Mouse (Mus musculus) heart, adult 8-10 months (tissue): ENCODE data around the gene Fbxo39. TPM values are rescaled to one million over a fixed set of nuclear protein-coding genes. Genes with fewer than 3 reads are reported as not detected.
"Not testable (repeated sequence)": the region's sequence is repeated elsewhere in the genome, so short reads cannot be mapped to it uniquely, and the experiment has no call there.

ENCODE experiments used
- DNase-seq: peaks from one replicate; pipeline ENCODE4 v3.0.0; 2022; ENCODE audit warnings: low spot score
- total RNA-seq, 4 experiments: library from RNA; stranded (reverse); gene quantifications; 2 replicates each; pipeline ENCODE4 v1.2.4; 2022

Fbxo39 gene
- total RNA-seq, 4 experiments from 2014 or later, result not detected

DNA sequence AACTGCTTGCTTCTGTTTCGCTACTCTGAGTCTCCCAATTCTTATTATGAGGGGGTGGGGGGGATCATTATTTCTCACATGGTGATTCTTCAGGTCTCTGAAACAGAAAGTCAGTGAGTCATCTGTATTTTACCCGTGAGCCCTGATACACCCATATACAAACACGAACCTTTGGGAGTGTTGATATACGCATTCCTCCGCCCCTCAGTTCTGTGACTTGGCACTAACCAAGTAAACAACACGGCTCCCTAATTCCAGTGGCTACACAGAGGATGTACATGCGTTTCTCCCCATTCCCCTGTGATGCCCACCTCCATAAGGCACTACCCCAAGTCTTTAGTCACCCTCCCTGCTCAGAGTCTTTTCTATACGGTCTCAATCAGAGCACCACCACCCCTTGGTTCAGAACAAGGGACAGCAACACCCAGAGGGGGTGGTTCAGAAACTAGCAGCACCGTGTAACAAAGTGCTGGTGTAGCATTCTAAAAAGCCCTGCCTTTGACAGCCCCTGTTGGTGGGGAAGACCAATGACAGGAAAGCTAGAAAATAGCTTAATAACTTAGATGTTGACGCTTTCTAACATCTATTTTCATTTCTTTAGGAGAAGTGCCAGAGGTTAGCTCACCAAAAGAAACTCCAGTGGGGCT is 2.8 kb upstream of the Fbxo39 start:
- no peak for DNase-seq

DNA sequence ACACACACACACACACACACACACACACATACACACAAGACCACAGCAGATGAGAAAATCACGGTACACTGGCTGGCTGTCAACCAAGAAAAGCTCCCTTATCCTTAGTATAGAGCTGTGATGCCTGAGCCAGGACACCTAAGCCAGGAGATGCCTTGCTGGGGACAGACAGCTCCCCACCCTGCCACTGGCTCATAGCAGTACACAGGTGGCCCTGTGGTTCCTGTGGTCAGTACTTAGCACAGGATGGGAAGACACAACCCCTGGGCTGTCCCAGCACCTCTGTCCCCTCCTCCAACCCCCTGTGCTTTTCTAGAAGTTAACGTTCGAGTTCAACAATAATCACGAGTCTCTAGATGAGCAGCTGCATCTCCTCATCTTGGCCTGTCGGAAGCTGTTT is 3.8 kb downstream of the Fbxo39 start:
- DNase-seq, result no peak

DNA sequence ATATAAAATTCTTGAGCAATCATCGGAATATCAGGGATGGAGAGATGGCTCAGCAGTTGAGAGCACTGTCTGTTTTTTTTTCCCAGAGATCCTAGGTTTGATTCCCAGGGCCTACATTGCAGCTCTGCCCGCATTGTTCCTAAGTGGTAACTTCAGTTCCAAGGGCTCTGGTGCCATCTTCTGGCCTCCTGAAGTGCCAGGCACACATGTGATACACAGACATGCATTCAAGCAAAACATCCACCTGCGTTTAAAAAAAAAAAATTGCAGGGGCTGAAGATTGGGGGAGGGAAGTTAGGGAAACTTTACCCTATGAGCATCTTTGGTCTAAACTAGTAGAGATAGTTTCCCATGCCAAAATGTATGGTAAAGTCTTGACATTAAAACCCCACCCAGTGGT is 10.2 kb downstream of the Fbxo39 start:
- DNase-seq, result no peak

DNA sequence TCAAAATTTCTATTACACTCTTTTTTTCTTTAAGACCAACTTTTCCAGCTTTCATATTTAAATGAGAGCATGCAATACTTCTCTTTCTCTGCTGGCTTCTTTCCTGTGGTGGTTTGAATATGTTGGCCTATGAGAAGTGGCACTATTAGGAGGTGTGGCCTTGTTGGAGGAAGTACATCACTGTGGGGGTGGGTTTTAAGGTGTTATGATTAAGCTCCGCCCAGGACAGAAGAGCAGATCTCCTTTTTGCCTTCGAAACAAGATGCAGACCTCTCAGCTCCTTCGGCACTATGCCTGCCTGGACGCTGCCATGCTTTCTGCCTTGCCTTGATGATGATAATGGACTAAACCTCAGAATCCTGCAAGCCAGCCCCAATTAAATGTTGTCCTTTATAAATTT is 11.5 kb downstream of the Fbxo39 start:
- no peak for DNase-seq

DNA sequence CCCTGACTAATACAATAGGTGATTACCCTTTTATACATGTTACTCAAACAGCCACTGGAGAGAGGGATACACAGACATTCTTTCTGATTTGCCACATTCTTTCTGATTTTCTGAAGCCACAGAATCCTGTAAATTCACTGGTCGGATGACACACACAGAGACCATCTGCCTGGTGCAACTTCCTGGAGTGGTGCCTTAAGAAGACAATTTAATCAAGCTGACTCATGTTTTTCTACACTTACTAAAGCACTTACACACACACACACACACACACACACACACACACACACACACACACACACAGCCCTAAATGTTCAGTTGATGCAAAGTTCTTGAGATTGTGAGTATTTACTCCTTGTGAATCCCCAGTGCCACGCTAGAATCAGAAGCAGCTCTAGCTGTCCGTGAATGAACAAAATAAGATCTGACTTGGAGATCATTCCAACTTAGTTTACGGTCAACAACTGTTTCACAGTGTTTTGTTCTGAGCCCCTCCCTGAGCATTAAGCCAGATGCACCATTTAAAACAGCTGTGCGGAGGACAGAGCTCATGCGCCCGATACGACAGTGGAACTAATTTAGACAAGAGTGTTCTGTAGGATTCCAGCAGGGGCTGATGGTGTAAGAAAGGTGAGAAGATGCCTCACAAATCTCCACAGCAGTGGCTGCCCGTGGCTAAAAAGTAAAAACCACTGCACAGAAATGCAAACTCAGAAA is 18.9 kb downstream of the Fbxo39 start:
- DNase-seq, result no peak

DNA sequence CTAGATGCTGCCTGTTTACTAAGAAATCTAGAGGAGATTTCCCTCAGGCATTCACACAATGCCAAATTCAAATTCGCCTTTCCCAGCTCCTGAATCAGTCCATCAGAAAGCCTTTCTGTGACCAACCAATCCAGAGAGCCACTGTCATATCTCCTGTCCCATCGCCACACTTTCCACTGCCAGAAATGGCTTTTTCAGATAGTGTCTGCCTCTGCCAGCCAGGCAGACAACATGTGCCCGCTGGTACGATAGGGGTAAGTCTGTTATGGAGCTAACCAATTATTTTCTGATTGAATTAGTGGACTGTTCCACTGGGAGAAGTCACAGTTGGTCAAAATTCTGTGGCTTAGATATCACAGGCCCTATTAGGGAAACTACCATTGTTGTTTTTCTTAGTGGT is 20.4 kb downstream of the Fbxo39 start:
- DNase-seq, result no peak

DNA sequence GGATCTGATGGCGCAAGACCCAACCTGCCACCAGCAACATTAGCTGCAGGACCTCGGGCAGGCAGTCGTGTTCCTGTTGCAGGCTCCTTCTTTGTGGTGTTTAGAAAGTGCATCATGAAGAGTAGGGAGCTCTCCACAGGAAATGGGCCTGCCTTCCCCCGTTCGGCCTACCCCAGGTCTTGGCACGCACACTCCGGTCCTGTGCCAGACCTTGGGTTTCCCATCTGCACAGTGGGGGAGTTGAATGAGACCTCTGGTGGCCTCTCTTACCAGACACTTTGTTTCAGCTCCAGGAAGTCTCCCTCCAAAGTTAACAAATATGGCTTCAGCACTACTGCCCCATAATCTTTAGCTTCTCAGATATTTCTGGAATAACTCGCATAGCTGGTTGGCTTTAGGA is 22.5 kb downstream of the Fbxo39 start:
- DNase-seq, result no peak

DNA sequence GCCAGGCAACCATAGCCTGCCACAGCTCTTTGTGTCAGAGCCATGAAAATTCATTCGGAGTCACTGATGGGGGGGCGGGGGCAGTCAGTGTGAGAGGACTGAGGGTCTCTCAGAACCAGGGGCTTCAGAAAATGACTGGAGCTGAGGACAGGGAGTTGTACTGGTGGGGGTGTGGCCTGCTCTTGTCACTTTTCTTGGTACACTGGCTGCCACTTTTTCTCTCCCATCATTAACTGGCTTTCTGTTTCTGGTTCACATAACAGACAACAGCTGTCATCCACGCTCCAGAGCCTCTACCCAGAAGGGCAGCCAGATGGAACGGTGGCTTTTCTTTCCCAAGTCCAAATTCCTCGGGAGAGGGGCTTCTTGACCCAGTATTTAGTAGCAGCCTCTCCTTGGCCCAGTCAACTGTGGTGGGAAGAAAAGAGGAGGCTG is 24.2 kb downstream of the Fbxo39 start:
- no peak for DNase-seq

DNA sequence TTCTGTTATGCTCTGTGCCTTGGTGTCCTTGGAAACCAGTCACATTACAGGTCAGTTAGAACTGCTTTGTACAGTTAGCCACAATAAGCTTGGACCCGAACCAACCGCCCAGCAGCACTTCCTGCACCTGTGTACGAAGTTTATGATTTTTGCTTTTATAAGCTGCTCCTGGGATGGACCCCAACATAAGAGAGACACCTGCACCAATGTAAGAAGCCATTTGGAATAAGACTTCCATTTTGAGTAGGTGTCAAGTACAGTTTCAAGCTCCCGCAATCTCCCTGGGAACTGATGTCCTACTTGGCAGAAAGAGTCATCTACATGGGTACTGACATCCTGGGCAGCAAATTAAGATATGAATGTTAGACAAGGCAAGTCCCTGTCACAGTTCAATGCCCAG is 25.5 kb downstream of the Fbxo39 start:
- DNase-seq, result no peak

DNA sequence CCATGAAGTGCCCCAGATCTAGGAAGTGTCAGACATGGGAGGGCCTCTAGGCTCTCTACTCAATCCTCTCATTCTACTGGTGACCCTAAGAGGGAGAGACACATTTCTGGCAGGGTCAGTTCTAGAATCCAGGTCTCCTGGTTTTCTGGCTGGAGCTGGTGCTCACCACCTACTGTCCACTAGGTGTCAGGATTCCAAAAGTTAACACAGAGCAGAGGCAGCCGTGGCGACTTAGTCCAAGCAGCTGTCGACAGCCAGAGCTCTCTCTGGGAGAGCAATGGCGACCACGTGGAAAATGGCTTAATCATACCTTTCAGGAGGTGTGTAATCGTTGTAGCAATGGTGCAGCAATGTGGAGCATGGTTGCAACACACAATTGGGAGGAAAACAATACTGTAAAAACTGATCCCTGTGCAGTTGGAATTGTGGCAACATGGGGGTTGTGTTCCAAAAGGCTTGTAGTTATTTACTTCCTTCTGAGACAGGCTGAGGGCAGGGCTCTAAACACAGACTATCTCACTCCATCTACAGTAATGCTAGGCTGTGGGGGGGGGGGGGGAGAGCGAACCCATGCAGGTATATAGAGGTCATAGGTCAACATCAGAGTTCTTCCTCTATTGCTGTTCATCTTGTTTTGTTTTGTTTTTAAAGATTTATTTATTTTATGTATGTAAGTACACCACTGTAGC is 28.4 kb downstream of the Fbxo39 start:
- DNase-seq, result peak; percentile 67

DNA sequence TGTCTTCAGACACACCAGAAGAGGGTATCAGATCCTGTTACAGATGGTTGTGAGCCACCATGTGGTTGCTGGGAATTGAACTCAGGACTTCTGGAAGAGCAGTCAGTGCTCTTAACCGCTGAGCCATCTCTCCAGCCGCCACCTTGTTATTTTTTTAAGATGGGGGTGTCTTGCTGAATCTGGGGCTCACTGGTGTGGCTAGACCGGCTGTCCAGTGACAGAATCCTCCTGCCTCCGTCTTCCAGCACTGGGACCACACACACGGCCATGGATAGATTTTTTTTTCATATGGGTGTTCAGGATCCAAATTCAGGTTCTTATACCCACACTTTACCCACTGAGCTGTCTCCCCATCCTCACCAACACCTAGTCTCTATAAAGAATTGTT is 29.0 kb downstream of the Fbxo39 start:
- DNase-seq, result not testable (repeated sequence)

DNA sequence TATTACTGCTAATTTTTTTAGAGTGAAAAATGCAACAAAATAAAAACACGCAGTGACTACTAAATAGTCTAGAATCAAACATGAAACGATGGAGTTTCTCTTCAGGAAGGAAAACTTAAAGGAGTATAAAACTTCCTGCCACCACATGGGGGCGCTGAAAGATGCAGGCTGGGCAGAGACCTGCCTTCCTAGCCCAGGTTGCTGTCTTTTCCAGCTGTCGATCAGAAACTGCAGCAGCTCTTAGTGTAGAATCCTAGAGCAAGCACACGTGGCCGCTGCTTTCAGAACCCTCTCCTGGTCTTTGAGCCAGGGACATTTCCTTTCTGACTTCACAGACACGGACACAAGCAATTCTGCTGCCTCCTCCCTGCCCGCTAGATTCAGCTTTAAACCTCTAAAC is 29.7 kb downstream of the Fbxo39 start:
- DNase-seq, result no peak

DNA sequence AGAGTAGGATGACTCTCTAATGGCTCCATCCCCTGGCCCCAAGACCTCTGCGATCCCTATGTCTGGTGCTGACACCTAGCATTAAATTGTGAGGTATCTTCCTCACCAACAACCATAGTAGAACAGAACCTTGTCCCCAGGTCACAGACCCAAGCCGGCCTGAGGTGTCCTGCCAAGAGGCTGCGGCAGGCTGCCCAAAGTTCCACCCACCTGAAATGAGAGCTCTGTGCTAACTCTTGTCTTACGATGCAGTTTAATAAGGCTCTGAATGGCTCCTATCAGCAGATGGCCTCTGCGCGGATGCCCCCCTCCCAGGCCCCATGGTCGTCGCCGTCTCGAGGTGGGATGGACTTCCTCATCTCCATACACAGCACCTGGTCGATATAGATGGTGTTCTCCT is 30.2 kb downstream of the Fbxo39 start:
- no peak for DNase-seq

DNA sequence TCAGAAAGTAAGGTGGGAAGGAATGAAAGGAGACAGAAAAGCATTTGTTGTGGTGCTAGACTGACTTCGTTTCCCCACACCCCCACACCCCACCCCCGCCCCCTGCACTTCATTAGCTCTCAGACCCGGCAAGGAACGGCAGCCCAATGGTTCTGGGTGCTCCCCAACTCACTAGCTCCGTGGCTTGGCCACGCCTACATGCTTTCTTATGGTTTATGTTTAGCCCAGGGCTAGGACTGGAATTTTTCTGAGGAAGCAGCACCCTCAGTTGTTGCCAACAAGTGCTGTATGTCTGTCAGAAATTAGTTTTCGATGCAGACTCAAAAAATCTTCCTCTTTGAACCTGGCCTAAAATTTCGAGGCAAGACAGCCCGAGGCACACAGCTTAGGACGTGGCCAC is 34.3 kb downstream of the Fbxo39 start:
- DNase-seq, result no peak

DNA sequence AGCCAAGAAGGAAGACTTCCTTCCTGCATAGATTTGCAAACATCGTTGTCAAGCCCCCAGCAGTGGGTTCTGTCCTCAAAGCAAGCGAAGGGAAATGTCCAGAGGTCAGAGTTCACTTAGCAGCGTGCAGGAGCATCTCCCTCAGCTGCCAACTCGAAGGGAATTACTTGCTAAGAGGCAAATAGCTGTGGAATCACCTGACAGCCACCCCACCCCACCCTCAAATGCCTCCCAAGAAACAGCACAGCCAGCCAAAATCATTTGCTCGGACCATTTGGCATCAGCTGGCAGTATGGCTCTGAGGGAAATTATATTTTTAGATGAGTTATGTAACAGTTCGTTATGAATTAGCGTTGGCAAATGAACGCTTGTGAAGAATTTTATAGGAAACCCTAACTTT is 34.8 kb downstream of the Fbxo39 start:
- DNase-seq, result no peak

DNA sequence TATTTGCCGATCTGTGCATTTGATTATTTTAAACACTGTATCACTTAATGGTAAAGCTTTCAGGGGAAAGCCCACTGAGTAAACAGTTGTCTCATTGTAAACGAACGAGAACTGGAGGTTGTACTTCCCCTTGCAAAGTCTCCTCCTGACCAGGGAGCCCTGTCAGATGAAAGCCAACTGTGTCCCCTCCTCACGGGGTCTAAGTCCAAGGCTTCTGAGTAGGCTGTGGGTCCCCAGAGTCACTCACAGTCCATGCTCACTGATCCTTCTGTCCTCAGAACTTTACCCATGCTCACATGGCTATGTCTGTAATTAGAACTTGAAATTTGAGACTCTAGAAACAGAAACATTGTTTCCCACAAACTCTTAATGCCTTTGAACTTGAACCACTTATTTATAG is 35.4 kb downstream of the Fbxo39 start:
- no peak for DNase-seq

DNA sequence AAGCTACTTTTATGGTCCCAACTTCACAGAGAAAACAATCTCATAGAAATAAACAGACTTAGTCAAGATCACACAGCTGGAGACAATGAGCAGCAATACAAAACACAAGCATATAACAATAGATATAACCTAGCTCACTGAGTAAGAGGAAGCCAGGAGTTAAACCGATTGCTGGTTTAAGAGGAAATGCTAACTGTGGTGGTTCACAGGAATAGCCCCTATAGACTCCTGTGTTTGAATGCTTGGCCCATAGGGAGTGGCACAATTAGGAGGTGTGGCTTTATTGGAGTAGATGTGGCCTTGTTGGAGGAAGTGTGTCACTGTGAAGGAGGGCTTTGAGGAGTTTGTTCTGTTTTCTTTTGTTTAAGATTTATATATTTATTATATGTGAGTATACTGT is 38.0 kb downstream of the Fbxo39 start:
- DNase-seq, result no peak

DNA sequence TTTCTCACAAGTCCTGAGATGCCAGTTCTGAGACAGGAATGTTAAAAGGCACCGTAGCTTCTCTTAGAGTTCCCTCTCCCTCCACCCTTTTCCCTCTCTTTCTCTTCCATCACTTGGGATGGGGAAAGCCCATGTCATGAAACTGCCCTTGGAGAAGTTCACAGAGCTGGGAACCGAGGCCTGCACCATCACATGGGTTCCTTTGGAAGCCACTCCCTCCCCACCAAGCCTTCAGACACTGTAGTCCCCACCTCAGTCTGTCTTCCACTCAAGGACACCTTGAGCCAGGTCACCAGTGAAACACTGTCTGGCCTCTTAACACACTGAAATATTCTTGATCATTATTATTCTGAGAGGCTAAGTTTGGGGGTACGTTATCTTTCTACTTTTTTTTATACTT is 38.9 kb downstream of the Fbxo39 start:
- no peak for DNase-seq

DNA sequence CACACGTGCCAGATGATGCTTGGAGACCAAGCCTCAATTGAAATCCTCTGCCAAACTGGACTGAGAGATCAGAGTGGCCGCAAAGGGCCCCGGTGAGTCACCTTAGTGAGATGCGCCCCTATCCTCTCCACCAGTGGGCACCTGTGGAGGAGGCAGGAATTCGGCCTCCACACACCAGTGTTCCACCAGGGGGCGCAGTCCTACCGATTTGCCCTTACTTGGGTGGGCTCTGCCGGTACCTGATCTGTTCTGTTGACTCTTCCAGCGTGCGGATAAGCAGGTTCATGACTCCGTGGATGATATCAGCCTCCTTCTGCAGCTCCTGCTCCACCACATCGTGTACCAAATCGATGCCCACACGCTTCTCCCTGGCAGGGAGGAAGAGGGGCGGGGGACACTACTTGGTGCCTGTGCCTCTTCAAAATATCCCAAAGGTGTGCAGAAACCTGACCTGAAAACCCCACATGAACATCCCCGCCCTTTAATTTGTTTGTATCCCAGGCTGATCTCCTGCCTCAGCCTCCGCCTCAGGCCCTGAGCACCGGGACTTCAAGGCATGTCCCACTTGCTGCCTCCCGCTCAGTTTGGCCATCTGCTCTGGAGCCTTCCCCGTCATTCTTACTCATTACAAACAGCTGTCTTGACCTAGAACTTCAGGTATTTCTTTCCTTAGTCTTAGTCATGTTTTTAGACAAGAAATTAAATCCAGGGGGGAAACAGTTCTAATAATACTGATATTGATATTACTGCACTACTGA is 40.9 kb downstream of the Fbxo39 start:
- DNase-seq, result peak; percentile 67

DNA sequence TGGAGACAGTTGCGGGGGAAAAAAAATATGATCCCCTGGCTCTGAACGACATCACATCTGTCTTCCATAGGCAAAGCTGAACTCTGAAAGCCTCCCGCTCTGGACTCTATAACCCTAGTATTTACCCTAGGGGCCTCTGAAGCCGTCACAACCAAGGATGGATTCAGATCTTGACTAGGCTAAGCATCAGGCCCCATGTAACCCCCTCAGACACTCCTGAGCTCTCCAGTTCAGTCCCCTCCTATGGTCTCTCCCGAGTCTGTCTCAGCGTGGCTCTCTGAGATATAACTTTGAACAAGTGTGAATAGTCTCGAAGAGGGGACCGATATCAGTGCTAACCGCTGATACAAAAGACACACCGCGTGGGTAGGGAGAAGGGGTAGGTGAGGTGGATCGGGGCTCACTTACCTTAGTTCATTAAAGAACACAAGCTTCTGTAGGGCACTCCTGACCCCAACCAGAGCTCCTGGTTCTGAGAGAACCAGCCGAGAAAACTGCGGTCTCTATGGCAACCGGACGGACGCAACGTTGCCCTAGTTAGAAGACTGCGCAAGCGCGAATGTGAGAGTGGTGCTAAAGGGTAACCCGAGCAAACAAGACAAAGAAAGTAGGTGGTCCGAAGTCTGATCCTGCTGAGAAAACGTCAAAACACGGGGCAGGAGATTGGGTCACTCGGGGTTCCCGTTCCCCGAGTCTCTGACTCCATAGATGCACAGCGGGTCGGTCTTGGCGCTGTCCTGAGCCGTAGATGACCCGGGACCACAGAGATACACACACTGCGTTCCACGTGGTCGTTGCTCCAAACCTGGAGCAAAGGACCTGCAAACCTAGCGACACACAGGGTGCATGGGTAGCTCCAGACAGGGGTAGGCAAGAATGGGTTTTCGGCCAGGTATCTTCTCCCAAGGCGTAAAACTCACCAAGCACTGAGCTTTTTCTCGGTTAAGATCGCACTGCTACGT is 47.4 kb downstream of the Fbxo39 start:
- peak; percentile 17 for DNase-seq

DNA sequence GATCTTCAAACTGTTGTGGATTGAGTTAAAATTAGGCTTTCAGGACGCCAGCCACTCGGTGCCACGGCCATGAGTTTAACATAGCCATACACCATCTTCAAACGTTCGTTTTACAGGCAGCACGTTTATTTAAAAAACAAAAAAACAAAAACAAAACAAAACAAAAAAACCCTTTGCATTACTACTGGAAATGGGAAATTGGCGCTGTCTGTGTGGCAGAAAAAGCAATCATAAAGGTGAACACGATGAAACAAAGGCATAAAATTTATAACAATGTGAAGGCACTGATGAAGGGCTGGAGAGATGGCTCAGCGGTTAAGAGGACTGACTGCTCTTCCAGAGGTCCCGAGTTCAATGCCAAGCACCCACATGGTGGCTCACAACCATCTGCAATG is 48.1 kb downstream of the Fbxo39 start, which contains the start of gene Tekt1:
TSS of gene Tekt1 (minus strand) at position 96 of the 395 bp plus-strand sequence.
- no peak for DNase-seq
